Mouse (Mus musculus) heart, embryonic 16.5 days (tissue): ENCODE data around the gene Ctla2a. TPM values are rescaled to one million over a fixed set of nuclear protein-coding genes. Genes with fewer than 3 reads are reported as not detected.
"Not testable (repeated sequence)": the region's sequence is repeated elsewhere in the genome, so short reads cannot be mapped to it uniquely, and the experiment has no call there.

Experiments used
- ATAC-seq: fragments of 200-750 bp; cut with Nextera tagmentation; replicated peaks from 2 replicates; pipeline ENCODE4 v1.8.0; 2017; ENCODE audit warnings: moderate number of reproducible peaks; ENCODE audit not compliant: insufficient read depth, low FRiP score; ENCODE audit errors: extremely low read depth
- H3K27ac ChIP-seq: fragments of 300-500 bp; sonication (generic); 2 replicates; pipeline ENCODE4 v1.5.1; 2014; ENCODE audit warnings: mild to moderate bottlenecking, low read length, control low read depth, moderate library complexity
- H3K27me3 ChIP-seq: fragments of 300-500 bp; sonication (generic); 2 replicates; pipeline ENCODE4 v1.6.1; 2014; ENCODE audit warnings: low read length, mixed read lengths; ENCODE audit not compliant: control insufficient read depth, insufficient read depth
- H3K36me3 ChIP-seq: fragments of 300-500 bp; sonication (generic); 2 replicates; pipeline ENCODE4 v1.6.1; 2014; ENCODE audit not compliant: control insufficient read depth, insufficient read depth
- H3K4me1 ChIP-seq: fragments of 300-500 bp; sonication (generic); 2 replicates; pipeline ENCODE4 v1.6.1; 2014; ENCODE audit warnings: low read length, mixed read lengths; ENCODE audit not compliant: control insufficient read depth, insufficient read depth
- H3K4me2 ChIP-seq: fragments of 300-500 bp; sonication (generic); 2 replicates; pipeline ENCODE4 v1.6.1; 2014; ENCODE audit warnings: low read depth, mild to moderate bottlenecking, control low read depth, low read length
- H3K4me3 ChIP-seq: fragments of 300-500 bp; sonication (generic); 2 replicates; pipeline ENCODE4 v1.5.1; 2014; ENCODE audit warnings: mild to moderate bottlenecking, control low read depth, low read length
- H3K9ac ChIP-seq: fragments of 300-500 bp; sonication (generic); 2 replicates; pipeline ENCODE4 v1.6.1; 2014; ENCODE audit warnings: low read length, control low read depth
- H3K9me3 ChIP-seq: fragments of 300-500 bp; sonication (generic); replicated peaks from 2 replicates; pipeline ENCODE4 v1.6.1; 2016; ENCODE audit warnings: low read length; ENCODE audit not compliant: control insufficient read depth
- WGBS: fragments of 180-500 bp; shearing (Covaris S2); extraction: QIAGEN DNeasy Blood & Tissue Kit; methylation state at CpG from one replicate; pipeline ENCODE4 v1.1.7; 2014; 5-methylcytosine and 5-hydroxymethylcytosine counted together
- polyA plus RNA-seq: library from polyadenylated mRNA; unstranded; fragments of >200 nt; fragmentation: Nextera tagmentation; extraction: Ambion mirVana; gene quantifications from 2 replicates; pipeline ENCODE4 v1.2.1, GENCODE M21; 2015

Gene Ctla2a
- polyA plus RNA-seq, result 86.1 and 88.3 TPM in 2 replicates

DNA sequence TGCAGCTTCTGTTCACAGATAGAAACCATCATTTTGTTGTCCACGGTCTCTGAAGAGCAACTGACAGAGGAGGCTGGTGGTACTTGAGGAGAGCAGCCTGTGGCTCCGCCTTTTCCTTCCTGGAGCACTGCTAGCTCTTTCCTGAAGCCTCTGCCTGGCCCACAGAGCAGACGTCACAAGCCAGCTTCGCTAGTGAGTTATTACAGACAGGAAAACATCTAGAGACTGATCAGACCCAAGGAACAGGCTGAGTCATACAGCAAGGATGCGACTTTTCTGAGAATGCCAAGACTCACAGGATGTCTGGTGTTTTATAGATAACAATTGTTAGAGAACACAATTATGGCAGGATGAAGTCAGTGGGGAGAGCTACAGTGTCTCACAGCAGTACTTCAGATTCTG, at the start of gene Ctla2a, which contains the start of gene Gm49391:
Gene Ctla2a, minus strand, starts transcription at position 126 of the 402 bp plus-strand sequence.
Gene Gm49391, minus strand, starts transcription at position 72 of the 402 bp plus-strand sequence.
- 31% methylated on average over 5 of the region's 5 CpGs for WGBS
- Histone ChIP-seq H3K9ac (no peak within 1 kb of the TSS), H3K4me1 (no peaks in the 10 kb centered on the region), H3K4me2 (no peak within 1 kb of the TSS), H3K27ac (peak within 1 kb of the TSS; percentile 69), H3K4me3 (no peak within 1 kb of the TSS), H3K9me3 (no peaks in the 10 kb centered on the region), H3K27me3 (no peaks in the 10 kb centered on the region), H3K36me3 (no peaks in the 10 kb centered on the region)
- peak; percentile 96 for ATAC-seq

DNA sequence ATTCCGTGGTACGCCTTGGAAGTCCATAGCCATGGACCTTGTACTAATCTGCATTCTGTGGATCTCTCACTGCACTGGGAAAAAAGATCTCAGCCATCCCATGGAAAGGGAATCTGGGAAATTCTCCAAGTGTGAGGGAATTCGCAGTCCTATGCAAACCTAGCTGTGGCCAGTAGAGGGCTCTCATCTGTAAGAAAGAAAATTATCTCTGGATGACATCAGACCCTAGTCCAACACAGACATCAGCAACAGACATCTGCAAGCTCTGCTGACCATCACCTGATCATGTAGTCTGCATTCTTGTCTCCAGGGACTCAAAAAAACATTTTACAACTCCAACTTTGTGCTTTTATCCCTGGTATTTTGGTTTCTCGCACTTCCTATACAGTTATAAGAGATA, 35.9 kb upstream of the Ctla2a start:
- H3K4me1 ChIP-seq, H3K36me3 ChIP-seq, H3K4me2 ChIP-seq, H3K27ac ChIP-seq, H3K9me3 ChIP-seq, H3K27me3 ChIP-seq, H3K4me3 ChIP-seq, H3K9ac ChIP-seq, ATAC-seq: not testable (repeated sequence)
- 74% methylated on average over 4 of the region's 4 CpGs for WGBS

DNA sequence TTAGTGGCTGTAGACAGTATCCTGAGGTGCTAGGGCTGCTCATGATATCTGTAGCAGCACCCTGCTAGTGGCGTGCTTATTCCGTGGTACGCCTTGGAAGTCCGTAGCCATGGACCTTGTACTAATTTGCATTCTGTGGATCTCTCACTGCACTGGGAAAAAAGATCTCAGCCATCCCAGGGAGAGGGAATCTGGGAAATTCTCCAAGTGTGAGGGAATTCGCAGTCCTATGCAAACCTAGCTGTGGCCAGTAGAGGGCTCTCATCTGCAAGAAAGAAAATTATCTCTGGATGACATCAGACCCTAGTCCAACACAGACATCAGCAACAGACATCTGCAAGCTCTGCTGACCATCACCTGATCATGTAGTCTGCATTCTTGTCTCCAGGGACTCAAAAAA, 27.6 kb upstream of the Ctla2a start:
- H3K4me3 ChIP-seq, H3K4me1 ChIP-seq, H3K4me2 ChIP-seq, H3K9me3 ChIP-seq, H3K36me3 ChIP-seq, H3K27ac ChIP-seq, H3K27me3 ChIP-seq, H3K9ac ChIP-seq, ATAC-seq: not testable (repeated sequence)
- 39% methylated on average over 5 of the region's 5 CpGs for WGBS

DNA sequence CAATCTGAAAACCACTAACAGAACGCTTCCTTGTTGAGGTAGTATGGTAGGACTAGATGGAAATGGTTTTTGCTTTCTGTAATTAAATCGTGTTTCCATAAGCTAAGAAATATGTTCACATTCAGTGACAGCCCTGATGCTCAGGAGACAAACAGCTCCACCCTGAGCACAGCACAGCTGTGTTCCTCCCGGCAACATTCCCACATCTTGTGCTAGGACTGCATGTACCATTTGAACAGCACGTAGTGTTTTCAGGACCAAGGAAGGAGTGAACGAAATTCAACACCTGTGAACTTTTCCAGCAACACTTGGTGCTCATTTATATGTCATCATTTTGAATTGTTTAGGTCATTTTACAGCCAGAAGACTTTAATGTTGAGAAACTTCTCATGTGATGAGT, 25.3 kb upstream of the Ctla2a start:
- Histone ChIP-seq H3K36me3 (no peaks in the 10 kb centered on the region), H3K9me3 (no peaks in the 10 kb centered on the region), H3K4me3 (no peak overlapping the region), H3K27me3 (no peaks in the 10 kb centered on the region), H3K9ac (no peak overlapping the region), H3K4me2 (no peak overlapping the region), H3K4me1 (no peaks in the 10 kb centered on the region), H3K27ac (no peak overlapping the region)
- no peak for ATAC-seq
- 54% methylated on average over 5 of the region's 5 CpGs for WGBS

DNA sequence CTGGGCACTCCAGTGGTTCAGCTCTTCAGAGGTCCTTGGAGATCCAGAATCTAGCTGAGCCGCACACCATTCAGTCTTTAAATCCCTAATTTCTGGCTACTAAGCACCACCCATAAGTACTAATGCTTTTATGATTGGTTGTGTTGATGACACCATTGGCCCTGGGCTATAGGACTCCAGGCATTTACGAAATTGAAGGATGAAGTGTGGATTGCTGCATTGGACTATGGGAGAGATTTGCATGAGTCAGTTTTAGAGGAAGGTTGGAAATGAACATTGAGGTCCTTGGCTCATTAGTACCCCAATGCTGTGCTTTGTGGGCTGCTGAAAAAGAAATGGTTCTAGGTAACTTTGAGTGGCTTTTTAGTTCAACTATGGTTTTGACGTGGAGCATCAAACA, 5.5 kb upstream of the Ctla2a start, which contains the start of gene Tpbpa:
Gene Tpbpa, minus strand, starts transcription at position 101 of the 400 bp plus-strand sequence.
- H3K4me2 ChIP-seq, H3K9me3 ChIP-seq, ATAC-seq, H3K27me3 ChIP-seq, H3K9ac ChIP-seq, H3K4me3 ChIP-seq, H3K27ac ChIP-seq, H3K36me3 ChIP-seq, H3K4me1 ChIP-seq: not testable (repeated sequence)
- WGBS, result 71% methylated on average over 3 of the region's 3 CpGs

DNA sequence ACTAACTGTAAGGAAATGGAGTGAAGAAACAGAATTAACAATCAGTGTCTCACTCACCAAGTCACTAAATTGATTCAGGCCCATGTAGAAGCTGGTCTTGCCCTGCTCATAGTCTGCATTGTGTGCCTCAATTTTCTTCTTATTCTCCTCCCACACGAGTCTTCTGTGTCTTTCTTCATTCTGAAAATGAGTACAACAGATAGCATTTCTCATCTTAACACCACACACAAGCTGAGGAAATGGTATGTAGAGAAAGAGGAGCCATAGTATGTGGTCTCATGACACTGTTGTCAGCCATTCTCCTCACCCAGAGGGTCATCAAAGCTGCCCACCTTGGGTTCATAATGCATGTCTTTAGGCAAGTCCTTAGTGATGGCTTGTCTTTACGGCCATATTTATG, 935 bp downstream of the Ctla2a start, which contains the start of gene Gm49393:
Gene Gm49393, minus strand, starts transcription at position 101 of the 400 bp plus-strand sequence.
- not testable (repeated sequence) for ATAC-seq, H3K4me3 ChIP-seq, H3K27me3 ChIP-seq, H3K4me2 ChIP-seq, H3K36me3 ChIP-seq, H3K27ac ChIP-seq, H3K4me1 ChIP-seq, H3K9ac ChIP-seq, H3K9me3 ChIP-seq
- WGBS, result 58% methylated on average over 2 of the region's 2 CpGs

DNA sequence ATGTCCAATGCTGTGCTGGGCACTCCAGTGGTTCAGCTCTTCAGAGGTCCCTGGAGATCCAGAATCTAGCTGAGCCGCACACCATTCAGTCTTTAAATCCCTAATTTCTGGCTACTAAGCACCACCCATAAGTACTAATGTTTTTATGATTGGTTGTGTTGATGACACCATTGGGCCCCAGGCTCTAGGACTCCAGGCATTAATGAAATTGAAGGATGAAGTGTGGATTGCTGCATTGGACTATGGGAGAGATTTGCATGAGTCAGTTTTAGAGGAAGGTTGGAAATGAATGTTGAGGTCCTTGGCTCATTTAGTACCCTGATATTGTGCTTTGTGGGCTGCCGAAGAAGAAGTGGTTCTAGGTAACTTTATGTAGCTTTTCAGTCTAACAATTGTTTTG, 31.6 kb downstream of the Ctla2a start, which contains the start of gene Tpbpb:
Gene Tpbpb, minus strand, starts transcription at position 101 of the 400 bp plus-strand sequence.
- not testable (repeated sequence) for H3K9ac ChIP-seq, H3K9me3 ChIP-seq, ATAC-seq, H3K4me2 ChIP-seq, H3K36me3 ChIP-seq, H3K27ac ChIP-seq, H3K27me3 ChIP-seq, H3K4me1 ChIP-seq, H3K4me3 ChIP-seq
- WGBS, result 72% methylated on average over 2 of the region's 2 CpGs

DNA sequence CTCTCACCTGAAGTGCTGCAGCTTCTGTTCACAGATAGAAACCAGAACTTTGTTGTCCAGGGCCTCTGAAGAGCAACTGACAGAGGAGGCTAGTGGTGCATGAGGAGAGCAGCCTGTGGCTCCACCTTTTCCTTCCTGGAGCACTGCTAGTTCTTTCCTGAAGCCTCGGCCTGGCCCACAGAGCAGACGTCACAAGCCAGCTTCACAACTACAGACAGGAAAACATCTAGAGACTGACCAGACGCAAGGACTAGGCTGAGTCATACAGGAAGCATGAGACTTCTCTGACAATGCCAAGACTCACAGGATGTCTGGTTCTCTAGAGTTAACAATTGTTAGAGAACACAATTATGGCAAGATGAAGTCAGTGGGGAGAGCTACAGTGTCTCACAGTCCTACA, 39.1 kb downstream of the Ctla2a start, which contains the start of gene Ctla2b:
Gene Ctla2b, minus strand, starts transcription at position 120 of the 400 bp plus-strand sequence.
- Histone ChIP-seq H3K27ac (peak within 1 kb of the TSS; percentile 68), H3K9me3 (no peaks in the 10 kb centered on the region), H3K9ac (no peak within 1 kb of the TSS)

DNA sequence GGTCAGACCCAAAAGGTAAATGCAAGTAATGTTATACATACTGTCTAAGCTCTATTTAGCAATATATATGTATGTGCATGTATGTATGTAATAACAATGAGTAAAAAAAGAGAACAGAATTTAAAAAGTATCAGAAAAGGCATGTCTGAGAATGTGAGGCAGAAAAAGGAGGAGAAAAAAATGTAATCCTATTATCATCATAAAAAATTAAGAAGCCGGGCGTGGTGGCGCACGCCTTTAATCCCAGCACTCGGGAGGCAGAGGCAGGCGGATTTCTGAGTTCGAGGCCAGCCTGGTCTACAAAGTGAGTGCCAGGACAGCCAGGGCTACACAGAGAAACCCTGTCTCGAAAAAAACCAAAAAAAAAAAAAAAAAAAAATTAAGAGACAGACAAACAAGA, 39.6 kb downstream of the Ctla2a start, which contains the start of gene Gm49392:
Gene Gm49392, minus strand, starts transcription at position 101 of the 400 bp plus-strand sequence.
- not testable (repeated sequence) for H3K9ac ChIP-seq, H3K4me1 ChIP-seq, H3K9me3 ChIP-seq, H3K27me3 ChIP-seq, ATAC-seq, H3K36me3 ChIP-seq, H3K4me2 ChIP-seq, H3K4me3 ChIP-seq
- 90% methylated on average over 7 of the region's 8 CpGs for WGBS
- peak within 1 kb of the TSS; percentile 68 for H3K27ac ChIP-seq

More for the DNA sequence above, 39.1 kb downstream of the Ctla2a start, which contains the start of gene Ctla2b:
- Histone ChIP-seq H3K4me2 (no peak within 1 kb of the TSS), H3K4me3 (no peak within 1 kb of the TSS), H3K36me3 (no peaks in the 10 kb centered on the region), H3K27me3 (no peaks in the 10 kb centered on the region), H3K4me1 (no peaks in the 10 kb centered on the region)
- WGBS, result 44% methylated on average over 3 of the region's 3 CpGs
- peak; percentile 95 for ATAC-seq
